Comparison of ENCODE assay signal across 35 mouse cellular contexts in the genomic region with DNA sequence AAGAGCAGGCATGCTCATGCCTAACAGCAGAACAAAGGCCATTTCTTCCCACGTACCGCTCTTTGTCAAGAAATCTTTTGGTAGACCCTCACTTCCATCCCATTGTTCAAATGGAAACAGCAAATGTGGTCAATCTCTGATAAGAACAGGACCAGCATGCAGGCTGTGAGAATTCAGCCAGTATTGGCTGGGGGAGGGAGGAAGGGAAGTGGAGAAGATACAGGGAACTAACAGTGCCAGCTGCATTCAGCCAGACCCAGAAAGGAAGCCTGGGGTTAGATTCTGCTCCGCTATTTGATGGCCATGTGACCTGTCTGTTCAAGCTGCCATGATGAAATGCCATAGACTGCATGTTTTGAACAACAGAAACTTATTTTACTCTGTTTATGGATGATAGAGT. TPM values are rescaled to one million over a fixed set of nuclear protein-coding genes. Genes with fewer than 3 reads are reported as not detected.
"Had no signal": no experiment of that assay in that cellular context is flagged by ENCODE, and none has a peak within 500 bp of the region (broad histone marks: within the 10 kb centered on the region; RNA-seq: fewer than 3 reads in every experiment).

No protein-coding gene starts in this region.

- H3K27me3 ChIP-seq: forebrain, embryonic 15.5 days; hindbrain, embryonic 13.5 days; hindbrain, embryonic 15.5 days; kidney, embryonic 15.5 days; limb, embryonic 15.5 days; liver, embryonic 12.5 days had no signal

- H3K4me1 ChIP-seq: kidney, embryonic 15.5 days; limb, embryonic 13.5 days; limb, embryonic 15.5 days had no signal

- H3K9me3 ChIP-seq: forebrain, embryonic 15.5 days; hindbrain, embryonic 13.5 days; hindbrain, embryonic 15.5 days; kidney, embryonic 15.5 days; limb, embryonic 13.5 days; limb, embryonic 15.5 days; liver, embryonic 12.5 days had no signal

- ATAC-seq: forebrain, embryonic 15.5 days; forebrain, postnatal 0 days; hindbrain, postnatal 0 days; intestine, embryonic 16.5 days; liver, embryonic 12.5 days had no signal

- H3K27ac ChIP-seq: forebrain, embryonic 15.5 days; hindbrain, embryonic 13.5 days; hindbrain, embryonic 15.5 days; hindbrain, postnatal 0 days; kidney, embryonic 15.5 days; kidney, postnatal 0 days; limb, embryonic 13.5 days; limb, embryonic 15.5 days; liver, embryonic 12.5 days; liver, embryonic 14.5 days had no signal

- H3K4me3 ChIP-seq: forebrain, embryonic 15.5 days; hindbrain, embryonic 13.5 days; hindbrain, embryonic 15.5 days; kidney, embryonic 15.5 days; limb, embryonic 13.5 days; limb, embryonic 15.5 days; liver, embryonic 12.5 days had no signal

- H3K9ac ChIP-seq: forebrain, embryonic 15.5 days; forebrain, postnatal 0 days; hindbrain, embryonic 13.5 days; hindbrain, embryonic 15.5 days; kidney, embryonic 15.5 days; limb, embryonic 13.5 days; limb, embryonic 15.5 days; liver, embryonic 12.5 days; liver, embryonic 14.5 days had no signal

- H3K36me3 ChIP-seq: forebrain, embryonic 15.5 days; hindbrain, embryonic 13.5 days; hindbrain, embryonic 15.5 days; kidney, embryonic 15.5 days; limb, embryonic 13.5 days; limb, embryonic 15.5 days; liver, embryonic 12.5 days had no signal

- DNase-seq: forebrain, postnatal 0 days; gastrocnemius, postnatal 14 days; gastrocnemius, postnatal 36 days; kidney, adult 11 months; kidney, adult 2 months; kidney, adult 9 months; kidney, postnatal 14 days; kidney, postnatal 36 days; layer of hippocampus, adult 9-11 months; layer of hippocampus, postnatal 36 days; left cerebral cortex, postnatal 4 days; lung, adult 18-20 months had no signal

- H3K4me2 ChIP-seq: forebrain, embryonic 15.5 days; hindbrain, embryonic 13.5 days; hindbrain, embryonic 15.5 days; kidney, embryonic 15.5 days; limb, embryonic 13.5 days; limb, embryonic 15.5 days; liver, embryonic 12.5 days had no signal

RNA-seq across cellular contexts. Expression of a gene that starts 18.0 kb away (rescaled TPM):
- total RNA-seq: forebrain, postnatal 0 days; hematopoietic stem cell, adult 5-6 weeks; layer of hippocampus, adult 18-20 months; layer of hippocampus, adult 8-10 months; layer of hippocampus, postnatal 14 days; layer of hippocampus, postnatal 36 days; left cerebral cortex, adult 18-20 months; left cerebral cortex, adult 8-10 months; left cerebral cortex, postnatal 10 days; left cerebral cortex, postnatal 25 days; left cerebral cortex, postnatal 4 days; liver, adult 2 months had no signal
- polyA plus RNA-seq: kidney, adult 2 months; kidney, embryonic 15.5 days; kidney, postnatal 0 days; large intestine, adult 2 months; limb, embryonic 11.5 days; limb, embryonic 13.5 days; limb, embryonic 15.5 days; liver, adult 2 months; liver, embryonic 12.5 days; liver, embryonic 14.5 days; liver, embryonic 16.5 days had no signal
